Mouse (Mus musculus): Measurements from ENCODE around the gene Gm38431. TPM values are rescaled to one million over a fixed set of nuclear protein-coding genes. Genes with fewer than 3 reads are reported as not detected.

The Gm38431 gene
- polyA plus RNA-seq, 1 experiment from 2014 or later = 1.2 TPM

DNA sequence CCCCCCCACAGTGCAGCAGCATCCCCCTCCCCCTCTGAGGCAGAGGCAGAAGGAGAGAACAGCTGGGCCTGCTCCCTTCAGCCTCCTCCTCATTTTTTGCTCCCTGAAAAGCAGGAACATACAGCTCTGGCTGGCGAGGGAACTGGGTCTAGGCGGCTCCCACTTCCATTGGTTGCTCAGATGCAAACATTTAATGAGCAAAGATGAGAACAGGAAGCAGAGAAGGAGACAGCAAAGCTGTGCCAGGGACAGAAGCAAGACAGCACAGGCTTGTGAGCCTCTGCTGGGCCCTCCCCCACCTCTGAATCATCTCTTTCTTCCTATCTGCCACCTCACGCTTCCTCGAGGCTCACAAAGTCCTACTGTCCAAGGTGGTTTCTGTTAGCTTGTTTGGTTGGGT, 50.5 kb downstream of the Gm38431 start:
- no peak overlapping the region for H3K4me2 ChIP-seq
- no peak for ATAC-seq (replicated peaks; ENCODE audit: insufficient number of reproducible peaks, low FRiP score, low TSS enrichment)
- H3K27me3 ChIP-seq (ENCODE audit: control insufficient read depth, insufficient read depth, low read length) = peaks cover 36% of the 10 kb centered on the region
- no peak overlapping the region for H3K4me3 ChIP-seq (ENCODE audit: low read depth, low read length)
- no peak overlapping the region for H3K27ac ChIP-seq (ENCODE audit: low read depth, low read length)
- 40% methylated on average over 4 of the region's 4 CpGs for WGBS (ENCODE audit: insufficient replicate concordance)
- H3K9me3 ChIP-seq (replicated peaks; ENCODE audit: control insufficient read depth, low read length) = no peaks in the 10 kb centered on the region
- H3K4me1 ChIP-seq (ENCODE audit: control insufficient read depth, insufficient read depth, low read length) = peaks cover 16% of the 10 kb centered on the region
- no peaks in the 10 kb centered on the region for H3K36me3 ChIP-seq (ENCODE audit: control insufficient read depth, insufficient read depth, low read length)
- no peak overlapping the region for H3K9ac ChIP-seq (ENCODE audit: low read depth, low read length)

DNA sequence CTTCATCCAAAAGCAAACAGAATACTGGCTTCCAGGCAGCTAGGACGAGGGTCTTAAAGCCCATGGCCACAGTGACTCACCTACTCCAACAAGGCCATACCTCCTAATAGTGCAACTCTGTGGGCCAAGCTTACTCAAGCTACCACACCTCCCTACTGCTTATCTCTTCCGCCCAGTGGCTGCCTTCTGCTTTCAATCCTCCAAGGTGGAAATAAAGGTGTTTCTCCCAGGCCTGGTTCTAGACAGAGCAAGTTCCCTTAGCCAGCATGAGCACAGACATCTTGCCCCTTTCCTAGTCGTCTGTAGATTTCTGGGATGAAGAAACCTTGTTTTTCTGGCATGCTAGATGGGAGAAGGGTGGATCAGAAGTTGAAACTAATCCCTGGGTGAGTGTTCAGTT, 52.0 kb downstream of the Gm38431 start:
- Histone ChIP-seq H3K4me3 (ENCODE audit: low read depth, low read length) (no peak overlapping the region), H3K4me1 (ENCODE audit: control insufficient read depth, insufficient read depth, low read length) (peaks cover 17% of the 10 kb centered on the region), H3K9ac (ENCODE audit: low read depth, low read length) (no peak overlapping the region), H3K27me3 (ENCODE audit: control insufficient read depth, insufficient read depth, low read length) (peaks cover 51% of the 10 kb centered on the region), H3K9me3 (replicated peaks; ENCODE audit: control insufficient read depth, low read length) (no peaks in the 10 kb centered on the region), H3K36me3 (ENCODE audit: control insufficient read depth, insufficient read depth, low read length) (no peaks in the 10 kb centered on the region), H3K4me2 (no peak overlapping the region), H3K27ac (ENCODE audit: low read depth, low read length) (no peak overlapping the region)
- ATAC-seq (replicated peaks; ENCODE audit: insufficient number of reproducible peaks, low FRiP score, low TSS enrichment) = no peak
- 56% methylated on average over 3 of the region's 3 CpGs for WGBS (ENCODE audit: insufficient replicate concordance)

DNA sequence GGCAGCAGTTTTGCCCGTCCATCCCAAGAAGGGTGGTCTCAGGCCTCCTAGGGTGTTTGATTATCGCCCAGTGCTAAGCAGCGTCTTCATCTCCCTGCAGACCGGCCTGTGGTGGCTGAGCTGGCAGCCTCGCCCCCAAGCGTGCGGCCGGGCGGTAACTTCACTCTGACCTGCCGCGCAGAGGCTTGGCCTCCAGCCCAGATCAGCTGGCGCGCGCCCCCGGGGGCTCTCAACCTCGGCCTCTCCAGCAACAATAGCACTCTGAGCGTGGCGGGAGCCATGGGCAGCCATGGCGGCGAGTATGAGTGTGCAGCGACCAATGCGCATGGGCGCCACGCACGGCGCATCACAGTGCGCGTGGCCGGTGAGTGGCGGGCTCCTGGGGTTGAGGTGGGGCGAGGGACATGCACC, 54.3 kb downstream of the Gm38431 start:
- Histone ChIP-seq H3K9ac (ENCODE audit: low read depth, low read length) (peak overlapping the region; percentile 52), H3K4me1 (ENCODE audit: control insufficient read depth, insufficient read depth, low read length) (peaks cover 24% of the 10 kb centered on the region), H3K27me3 (ENCODE audit: control insufficient read depth, insufficient read depth, low read length) (peaks cover 73% of the 10 kb centered on the region), H3K4me2 (peak overlapping the region; percentile 59), H3K27ac (ENCODE audit: low read depth, low read length) (no peak overlapping the region), H3K9me3 (replicated peaks; ENCODE audit: control insufficient read depth, low read length) (no peaks in the 10 kb centered on the region), H3K4me3 (ENCODE audit: low read depth, low read length) (peak overlapping the region; percentile 32), H3K36me3 (ENCODE audit: control insufficient read depth, insufficient read depth, low read length) (no peaks in the 10 kb centered on the region)
- ATAC-seq (replicated peaks; ENCODE audit: insufficient number of reproducible peaks, low FRiP score, low TSS enrichment) = no peak; the same call in 1 of the 2 replicates
- WGBS (ENCODE audit: insufficient replicate concordance) = 2% methylated on average over 31 of the region's 31 CpGs

DNA sequence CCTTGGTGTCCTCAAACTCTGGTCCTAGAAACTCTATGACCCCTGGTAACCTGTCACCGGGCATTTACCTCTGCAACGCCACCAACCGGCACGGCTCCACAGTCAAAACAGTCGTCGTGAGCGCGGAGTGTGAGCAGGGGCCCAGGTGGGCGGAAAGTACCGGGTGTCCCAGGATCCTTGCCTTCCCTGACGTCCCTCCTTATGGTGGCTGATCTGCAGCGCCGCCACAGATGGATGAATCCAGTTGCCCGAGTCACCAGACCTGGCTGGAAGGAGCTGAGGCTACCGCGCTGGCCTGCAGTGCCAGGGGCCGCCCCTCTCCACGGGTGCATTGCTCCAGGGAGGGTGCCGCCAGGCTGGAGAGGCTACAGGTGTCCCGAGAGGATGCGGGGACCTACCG, 55.1 kb downstream of the Gm38431 start:
- Histone ChIP-seq H3K4me2 (peak overlapping the region; percentile 59), H3K9me3 (replicated peaks; ENCODE audit: control insufficient read depth, low read length) (no peaks in the 10 kb centered on the region), H3K4me3 (ENCODE audit: low read depth, low read length) (peak overlapping the region; percentile 32), H3K4me1 (ENCODE audit: control insufficient read depth, insufficient read depth, low read length) (peaks cover 30% of the 10 kb centered on the region), H3K27ac (ENCODE audit: low read depth, low read length) (no peak overlapping the region), H3K9ac (ENCODE audit: low read depth, low read length) (no peak overlapping the region), H3K27me3 (ENCODE audit: control insufficient read depth, insufficient read depth, low read length) (peaks cover 81% of the 10 kb centered on the region), H3K36me3 (ENCODE audit: control insufficient read depth, insufficient read depth, low read length) (no peaks in the 10 kb centered on the region)
- no peak for ATAC-seq (replicated peaks; ENCODE audit: insufficient number of reproducible peaks, low FRiP score, low TSS enrichment)
- 2% methylated on average over 22 of the region's 22 CpGs for WGBS (ENCODE audit: insufficient replicate concordance)

DNA sequence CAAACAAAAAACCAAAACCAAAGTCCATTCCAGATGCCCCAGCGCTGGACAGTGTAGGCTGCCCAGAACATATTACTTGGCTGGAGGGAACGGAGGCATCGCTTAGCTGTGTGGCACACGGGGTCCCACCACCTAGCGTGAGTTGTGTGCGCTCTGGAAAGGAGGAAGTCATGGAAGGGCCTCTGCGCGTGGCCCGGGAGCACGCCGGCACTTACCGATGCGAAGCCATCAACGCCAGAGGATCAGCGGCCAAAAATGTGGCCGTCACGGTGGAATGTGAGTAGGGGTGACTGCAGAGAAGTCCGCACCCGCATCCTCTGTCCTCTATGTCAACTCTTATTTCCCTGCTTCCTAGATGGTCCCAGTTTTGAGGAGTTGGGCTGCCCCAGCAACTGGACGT, 55.6 kb downstream of the Gm38431 start:
- WGBS (ENCODE audit: insufficient replicate concordance) = 8% methylated on average over 20 of the region's 20 CpGs
- H3K4me3 ChIP-seq (ENCODE audit: low read depth, low read length) = peak overlapping the region; percentile 32
- H3K9me3 ChIP-seq (replicated peaks; ENCODE audit: control insufficient read depth, low read length) = no peaks in the 10 kb centered on the region
- peaks cover 86% of the 10 kb centered on the region for H3K27me3 ChIP-seq (ENCODE audit: control insufficient read depth, insufficient read depth, low read length)
- H3K4me1 ChIP-seq (ENCODE audit: control insufficient read depth, insufficient read depth, low read length) = peaks cover 34% of the 10 kb centered on the region
- no peaks in the 10 kb centered on the region for H3K36me3 ChIP-seq (ENCODE audit: control insufficient read depth, insufficient read depth, low read length)
- no peak for ATAC-seq (replicated peaks; ENCODE audit: insufficient number of reproducible peaks, low FRiP score, low TSS enrichment)
- peak overlapping the region; percentile 59; the same call in 1 of the 2 replicates for H3K4me2 ChIP-seq
- no peak overlapping the region for H3K9ac ChIP-seq (ENCODE audit: low read depth, low read length)
- no peak overlapping the region for H3K27ac ChIP-seq (ENCODE audit: low read depth, low read length)

DNA sequence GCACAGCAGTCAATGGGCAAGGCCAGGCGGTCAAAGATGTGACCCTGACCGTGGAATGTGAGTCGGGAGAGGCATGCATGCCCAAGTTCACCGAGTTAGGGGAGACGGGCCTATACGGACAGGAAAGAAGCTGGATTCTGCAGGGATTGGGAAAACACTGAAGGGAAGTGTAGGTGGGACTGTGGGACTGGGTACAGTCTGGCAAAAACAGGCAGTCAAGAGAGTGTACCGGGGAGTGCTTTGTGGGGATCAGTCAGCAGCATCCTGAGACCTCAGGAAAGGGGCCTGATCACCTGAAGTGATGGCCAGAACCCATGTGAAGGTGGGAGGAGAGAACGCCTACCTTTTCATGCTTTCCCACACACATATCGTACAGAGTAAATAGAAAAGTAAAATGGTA, 56.2 kb downstream of the Gm38431 start:
- Histone ChIP-seq H3K4me3 (ENCODE audit: low read depth, low read length) (no peak overlapping the region; the same call in 1 of the 2 replicates), H3K4me1 (ENCODE audit: control insufficient read depth, insufficient read depth, low read length) (peaks cover 38% of the 10 kb centered on the region), H3K27ac (ENCODE audit: low read depth, low read length) (no peak overlapping the region), H3K9me3 (replicated peaks; ENCODE audit: control insufficient read depth, low read length) (no peaks in the 10 kb centered on the region), H3K27me3 (ENCODE audit: control insufficient read depth, insufficient read depth, low read length) (peaks cover 86% of the 10 kb centered on the region), H3K4me2 (no peak overlapping the region), H3K36me3 (ENCODE audit: control insufficient read depth, insufficient read depth, low read length) (no peaks in the 10 kb centered on the region), H3K9ac (ENCODE audit: low read depth, low read length) (no peak overlapping the region)
- WGBS (ENCODE audit: insufficient replicate concordance) = 22% methylated on average over 9 of the region's 9 CpGs
- no peak for ATAC-seq (replicated peaks; ENCODE audit: insufficient number of reproducible peaks, low FRiP score, low TSS enrichment)

DNA sequence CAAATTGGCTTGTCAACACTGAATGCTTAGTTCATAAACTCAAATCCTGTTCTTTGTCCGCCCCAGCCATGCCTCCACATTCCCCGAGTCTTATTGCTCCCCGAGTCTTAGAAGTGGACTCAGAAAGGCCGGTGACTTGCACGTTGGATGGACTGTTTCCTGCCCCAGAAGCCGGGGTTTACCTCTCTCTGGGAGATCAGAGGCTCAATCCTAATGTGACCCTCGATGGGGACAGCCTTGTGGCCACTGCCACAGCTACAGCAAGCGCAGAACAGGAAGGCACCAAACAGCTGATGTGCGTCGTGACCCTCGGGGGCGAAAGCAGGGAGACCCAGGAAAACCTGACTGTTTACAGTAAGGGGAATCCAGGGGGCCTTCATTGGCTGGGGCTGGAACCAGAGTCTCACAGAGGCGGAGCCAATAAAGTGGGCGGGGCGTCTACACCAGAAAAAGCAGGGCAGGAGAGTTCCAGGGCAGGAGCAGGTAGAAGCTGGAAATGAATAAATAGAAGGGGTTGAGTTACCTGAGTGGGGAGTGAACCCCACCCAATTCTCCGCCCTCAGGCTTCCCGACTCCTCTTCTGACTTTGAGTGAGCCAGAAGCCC, 57.2 kb downstream of the Gm38431 start:
- Histone ChIP-seq H3K36me3 (ENCODE audit: control insufficient read depth, insufficient read depth, low read length) (no peaks in the 10 kb centered on the region), H3K4me1 (ENCODE audit: control insufficient read depth, insufficient read depth, low read length) (peaks cover 48% of the 10 kb centered on the region), H3K27me3 (ENCODE audit: control insufficient read depth, insufficient read depth, low read length) (peaks cover 79% of the 10 kb centered on the region), H3K27ac (ENCODE audit: low read depth, low read length) (no peak overlapping the region), H3K9ac (ENCODE audit: low read depth, low read length) (no peak overlapping the region), H3K4me2 (0 out of 2 replicates have a peak overlapping the region, but pooled peaks have one; percentile 19), H3K9me3 (replicated peaks; ENCODE audit: control insufficient read depth, low read length) (no peaks in the 10 kb centered on the region), H3K4me3 (ENCODE audit: low read depth, low read length) (no peak overlapping the region)
- WGBS (ENCODE audit: insufficient replicate concordance) = 4% methylated on average over 17 of the region's 17 CpGs
- ATAC-seq (replicated peaks; ENCODE audit: insufficient number of reproducible peaks, low FRiP score, low TSS enrichment) = no peak

DNA sequence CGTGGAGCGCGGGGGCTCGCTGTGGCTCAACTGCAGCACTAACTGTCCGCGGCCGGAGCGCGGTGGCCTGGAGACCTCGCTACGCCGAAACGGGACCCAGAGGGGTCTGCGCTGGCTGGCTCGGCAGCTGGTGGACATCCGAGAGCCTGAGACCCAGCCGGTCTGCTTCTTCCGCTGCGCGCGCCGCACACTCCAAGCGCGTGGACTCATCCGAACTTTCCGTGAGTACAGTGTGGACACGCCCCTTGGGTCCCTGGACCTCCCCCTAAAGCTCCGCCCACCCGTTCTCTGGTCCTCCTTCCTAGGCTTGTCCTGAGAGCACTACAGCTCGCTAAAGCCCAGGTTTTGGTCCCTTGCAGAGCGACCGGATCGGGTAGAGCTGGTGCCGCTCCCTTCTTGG, 58.7 kb downstream of the Gm38431 start:
- H3K36me3 ChIP-seq (ENCODE audit: control insufficient read depth, insufficient read depth, low read length) = no peaks in the 10 kb centered on the region
- H3K4me3 ChIP-seq (ENCODE audit: low read depth, low read length) = peak overlapping the region; percentile 51
- H3K9ac ChIP-seq (ENCODE audit: low read depth, low read length) = peak overlapping the region; percentile 67
- 1% methylated on average over 34 of the region's 34 CpGs for WGBS (ENCODE audit: insufficient replicate concordance)
- peak; percentile 64 for ATAC-seq (replicated peaks; ENCODE audit: insufficient number of reproducible peaks, low FRiP score, low TSS enrichment)
- H3K27ac ChIP-seq (ENCODE audit: low read depth, low read length) = no peak overlapping the region
- no peaks in the 10 kb centered on the region for H3K9me3 ChIP-seq (replicated peaks; ENCODE audit: control insufficient read depth, low read length)
- H3K4me1 ChIP-seq (ENCODE audit: control insufficient read depth, insufficient read depth, low read length) = peaks cover 52% of the 10 kb centered on the region
- peaks cover 79% of the 10 kb centered on the region for H3K27me3 ChIP-seq (ENCODE audit: control insufficient read depth, insufficient read depth, low read length)
- peak overlapping the region; percentile 94 for H3K4me2 ChIP-seq

DNA sequence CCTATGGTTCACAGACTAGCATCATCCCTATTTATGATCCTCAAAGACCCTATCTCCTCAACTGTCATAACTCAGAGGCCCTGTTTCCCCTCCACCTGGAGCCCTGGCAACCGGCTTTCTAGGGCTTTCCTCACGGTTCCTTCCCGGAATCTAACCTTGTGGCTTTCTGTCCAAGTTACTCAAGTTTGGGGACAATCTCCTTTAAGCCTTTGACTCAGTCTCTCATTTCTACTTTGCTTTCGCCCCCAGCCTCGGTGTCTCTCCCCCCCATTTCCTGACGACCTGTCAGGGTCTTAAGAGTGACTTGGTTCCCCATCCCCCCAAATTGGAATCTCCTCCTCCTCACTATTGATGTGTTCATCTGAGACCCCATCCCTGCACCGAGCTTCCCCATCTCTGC, 59.3 kb downstream of the Gm38431 start:
- Histone ChIP-seq H3K36me3 (ENCODE audit: control insufficient read depth, insufficient read depth, low read length) (no peaks in the 10 kb centered on the region), H3K27me3 (ENCODE audit: control insufficient read depth, insufficient read depth, low read length) (peaks cover 79% of the 10 kb centered on the region), H3K9ac (ENCODE audit: low read depth, low read length) (no peak overlapping the region; the same call in 1 of the 2 replicates), H3K4me3 (ENCODE audit: low read depth, low read length) (peak overlapping the region; percentile 56; the same call in 1 of the 2 replicates), H3K27ac (ENCODE audit: low read depth, low read length) (no peak overlapping the region), H3K9me3 (replicated peaks; ENCODE audit: control insufficient read depth, low read length) (no peaks in the 10 kb centered on the region), H3K4me2 (peak overlapping the region; percentile 94), H3K4me1 (ENCODE audit: control insufficient read depth, insufficient read depth, low read length) (peaks cover 48% of the 10 kb centered on the region)
- no peak for ATAC-seq (replicated peaks; ENCODE audit: insufficient number of reproducible peaks, low FRiP score, low TSS enrichment)
- 6% methylated on average over 7 of the region's 7 CpGs for WGBS (ENCODE audit: insufficient replicate concordance)
